Mouse (Mus musculus): ENCODE results near the gene Zscan26. TPM values are rescaled to one million over a fixed set of nuclear protein-coding genes. Genes with fewer than 3 reads are reported as not detected.
A peak's percentile ranks its signal among the peaks of the same experiment; 100 is the strongest.
"Not testable (repeated sequence)": the region's sequence is repeated elsewhere in the genome, so short reads cannot be mapped to it uniquely, and the experiment has no call there.

Gene Zscan26
- polyA plus RNA-seq, 1 experiment from 2014 or later, result 22.5 TPM

- no peak for ATAC-seq (ENCODE audit: low FRiP score)
- Histone ChIP-seq H3K27me3 (no peaks in the 10 kb centered on the region), H3K4me2 (no peak overlapping the region), H3K9me3 (no peaks in the 10 kb centered on the region), H3K9ac (no peak overlapping the region), H3K36me3 (peaks cover 54% of the 10 kb centered on the region), H3K4me1 (replicated peaks) (peaks cover 27% of the 10 kb centered on the region), H3K4me3 (no peak overlapping the region), H3K27ac (no peak overlapping the region)
- WGBS, result 88% methylated on average over 2 of the region's 2 CpGs
These were observed 56.0 kb downstream of the Zscan26 start for GRCm38 (mm10) chr13:21397486-21397885.

- peak; percentile 17; the same call in 1 of the 2 replicates for ATAC-seq (ENCODE audit: low FRiP score)
- not testable (repeated sequence) for H3K4me3 ChIP-seq, H3K9ac ChIP-seq, H3K27me3 ChIP-seq, H3K4me2 ChIP-seq, H3K9me3 ChIP-seq, H3K27ac ChIP-seq
- Histone ChIP-seq H3K4me1 (replicated peaks) (peaks cover 20% of the 10 kb centered on the region), H3K36me3 (peaks cover 68% of the 10 kb centered on the region)
- 95% methylated on average over 18 of the region's 18 CpGs for WGBS
These were observed 57.5 kb downstream of the Zscan26 start for GRCm38 (mm10) chr13:21396048-21396447.

- no peak overlapping the region for H3K9ac ChIP-seq
- H3K36me3 ChIP-seq, result peaks cover 72% of the 10 kb centered on the region
- no peaks in the 10 kb centered on the region for H3K9me3 ChIP-seq
- H3K4me2 ChIP-seq, result no peak overlapping the region
- WGBS, result 94% methylated on average over 6 of the region's 6 CpGs
- peaks cover 16% of the 10 kb centered on the region for H3K4me1 ChIP-seq (replicated peaks)
- ATAC-seq (ENCODE audit: low FRiP score), result no peak
- no peak overlapping the region for H3K27ac ChIP-seq
- H3K4me3 ChIP-seq, result no peak overlapping the region
- no peaks in the 10 kb centered on the region for H3K27me3 ChIP-seq
These were observed 57.9 kb downstream of the Zscan26 start for GRCm38 (mm10) chr13:21395623-21396022.

DNA sequence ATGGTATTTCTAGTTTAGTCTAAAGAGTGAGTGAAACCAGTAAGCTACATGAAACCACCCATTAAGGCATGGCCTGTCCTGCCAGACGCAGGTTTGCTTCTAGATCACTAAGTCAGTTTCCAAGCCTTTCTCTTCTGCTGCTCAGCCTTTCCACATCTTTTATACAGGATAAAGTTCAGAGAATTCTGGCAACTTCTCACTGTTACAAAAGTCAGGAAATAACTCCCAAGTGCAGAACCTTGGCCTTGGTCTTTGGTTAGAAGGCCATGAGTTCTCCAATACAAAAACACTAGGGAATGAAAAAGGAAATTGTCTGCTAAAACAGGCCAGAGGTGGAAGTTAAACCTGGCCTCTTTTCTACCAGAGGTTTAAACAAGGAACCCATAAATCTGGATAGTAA lies 58.3 kb downstream of the Zscan26 start:
- H3K9me3 ChIP-seq, result no peaks in the 10 kb centered on the region
- H3K4me1 ChIP-seq (replicated peaks), result peaks cover 13% of the 10 kb centered on the region
- H3K27ac ChIP-seq, result no peak overlapping the region
- ATAC-seq (ENCODE audit: low FRiP score), result no peak
- H3K9ac ChIP-seq, result no peak overlapping the region
- no peak overlapping the region for H3K4me3 ChIP-seq
- H3K4me2 ChIP-seq, result no peak overlapping the region
- H3K36me3 ChIP-seq, result peaks cover 76% of the 10 kb centered on the region
- WGBS, result 98% methylated on average over 1 of the region's 1 CpGs
- no peaks in the 10 kb centered on the region for H3K27me3 ChIP-seq

MicroRNA genes within 50 kb of the gene (microRNA counts, 519-probe panel; counts per million panel counts)
- microRNA mmu-miR-1896, result 3,957 counts per million, percentile 61 among the panel's probes with 10 or more counts

Small RNAs within 50 kb of the gene (microRNA-seq; reads per million reads assigned to microRNA genes)
- gene Mir1896, result not detected
- gene Mir6942, result not detected

Other genes starting within 250 kb of the Zscan26 start
- gene Gpx5, start 161.0 kb downstream of the Zscan26 start, polyA plus RNA-seq (2015; fragmentation: Nextera tagmentation; extraction: Ambion mirVana), result not detected in 2 replicates
- gene Gpx6, start 141.6 kb downstream of the Zscan26 start, polyA plus RNA-seq (2015; fragmentation: Nextera tagmentation; extraction: Ambion mirVana), result not detected in 2 replicates
- not detected in 2 replicates for gene Olfr1367, start 106.8 kb downstream of the Zscan26 start, polyA plus RNA-seq (2015; fragmentation: Nextera tagmentation; extraction: Ambion mirVana)
- 13.5 and 15.5 TPM in 2 replicates for gene Zscan12, start 90.9 kb downstream of the Zscan26 start, polyA plus RNA-seq (2015; fragmentation: Nextera tagmentation; extraction: Ambion mirVana)
- 83.2 and 85.9 TPM in 2 replicates for gene Zkscan3, start 51.0 kb downstream of the Zscan26 start, polyA plus RNA-seq (2015; fragmentation: Nextera tagmentation; extraction: Ambion mirVana)
- gene Pgbd1, start 12.7 kb downstream of the Zscan26 start, polyA plus RNA-seq (2015; fragmentation: Nextera tagmentation; extraction: Ambion mirVana), result 4.0 and 4.2 TPM in 2 replicates
- 4.2 and 4.6 TPM in 2 replicates for gene Nkapl, start 14.8 kb upstream of the Zscan26 start, polyA plus RNA-seq (2015; fragmentation: Nextera tagmentation; extraction: Ambion mirVana)
- gene Zkscan4, start 25.2 kb upstream of the Zscan26 start, polyA plus RNA-seq (2015; fragmentation: Nextera tagmentation; extraction: Ambion mirVana), result 9.9 and 10.0 TPM in 2 replicates
- gene Gm10065, start 25.7 kb upstream of the Zscan26 start, polyA plus RNA-seq (2015; fragmentation: Nextera tagmentation; extraction: Ambion mirVana), result not detected in 2 replicates
- gene AK157302, start 41.5 kb upstream of the Zscan26 start, polyA plus RNA-seq (2015; fragmentation: Nextera tagmentation; extraction: Ambion mirVana), result 0.44 and 0.57 TPM in 2 replicates
- 3.8 and 8.1 TPM in 2 replicates for gene Gm11273, start 47.7 kb upstream of the Zscan26 start, polyA plus RNA-seq (2015; fragmentation: Nextera tagmentation; extraction: Ambion mirVana)
- 5.8 and 6.6 TPM in 2 replicates for gene Zkscan8, start 77.4 kb upstream of the Zscan26 start, polyA plus RNA-seq (2015; fragmentation: Nextera tagmentation; extraction: Ambion mirVana)
- gene Olfr1366, start 89.1 kb upstream of the Zscan26 start, polyA plus RNA-seq (2015; fragmentation: Nextera tagmentation; extraction: Ambion mirVana), result 0.12 and 0.16 TPM in 2 replicates
- 0.05 TPM in 2 replicates for gene Olfr1535, start 106.2 kb upstream of the Zscan26 start, polyA plus RNA-seq (2015; fragmentation: Nextera tagmentation; extraction: Ambion mirVana)
- not detected in 2 replicates for gene Olfr1364, start 128.0 kb upstream of the Zscan26 start, polyA plus RNA-seq (2015; fragmentation: Nextera tagmentation; extraction: Ambion mirVana)
- gene Olfr1362, start 160.3 kb upstream of the Zscan26 start, polyA plus RNA-seq (2015; fragmentation: Nextera tagmentation; extraction: Ambion mirVana), result not detected in 2 replicates
- 0.05 and 0.08 TPM in 2 replicates for gene Olfr11, start 188.8 kb upstream of the Zscan26 start, polyA plus RNA-seq (2015; fragmentation: Nextera tagmentation; extraction: Ambion mirVana)
- gene Olfr1361, start 209.7 kb upstream of the Zscan26 start, polyA plus RNA-seq (2015; fragmentation: Nextera tagmentation; extraction: Ambion mirVana), result not detected in 2 replicates
- not detected in 2 replicates for gene Olfr1360, start 223.7 kb upstream of the Zscan26 start, polyA plus RNA-seq (2015; fragmentation: Nextera tagmentation; extraction: Ambion mirVana)
- gene Olfr1359, start 244.4 kb upstream of the Zscan26 start, polyA plus RNA-seq (2015; fragmentation: Nextera tagmentation; extraction: Ambion mirVana), result not detected in 2 replicates

All from hindbrain, embryonic 13.5 days (tissue).